Mouse (Mus musculus) left cerebral cortex, postnatal 25 days (tissue): ENCODE measurements around the gene Afdn. TPM values are rescaled to one million over a fixed set of nuclear protein-coding genes. Genes with fewer than 3 reads are reported as not detected.

Source experiments
- DNase-seq, 2 experiments: peaks; one replicate each; pipeline ENCODE4 v3.0.0; 2022; ENCODE audit warnings: low spot score in 2 of 2, mixed read lengths in 1 of 2
- intact Hi-C: fragments of 180-260 bp; cut with DNase I; formaldehyde crosslinking; loops from one replicate; pipeline ENCODE4 v1.15.1; 2025
- total RNA-seq, 2 experiments: library from RNA; stranded (reverse); gene quantifications; 2 replicates each; pipeline ENCODE4 v1.2.3; 2021

Afdn gene
- total RNA-seq, 2 experiments from 2014 or later, result 117 TPM

- intact Hi-C loops, result no loop called here
- DNase-seq, result peak in 1 of 2 experiments; percentile 61
Measured at GRCm38 (mm10) chr17:13737336-13737735, 23.0 kb upstream of the Afdn start.

- intact Hi-C loops, result no loop called here
- DNase-seq, result no peak
Measured at GRCm38 (mm10) chr17:13738121-13738776, 22.1 kb upstream of the Afdn start.

GRCm38 (mm10) chr17:13738916-13739315, 21.4 kb upstream of the Afdn start:
- intact Hi-C loops, result no loop called here
- no peak for DNase-seq

- intact Hi-C loops, result no loop called here
- DNase-seq, result no peak
Measured at GRCm38 (mm10) chr17:13739981-13740380, 20.4 kb upstream of the Afdn start.

- no peak for DNase-seq
- intact Hi-C loops, result no loop called here
Measured at GRCm38 (mm10) chr17:13740796-13741195, 19.5 kb upstream of the Afdn start.

- intact Hi-C loops, result no loop called here
Measured at GRCm38 (mm10) chr17:13741611-13742010, 18.7 kb upstream of the Afdn start.

GRCm38 (mm10) chr17:13742334-13742733, 18.0 kb upstream of the Afdn start:
- no peak for DNase-seq
- intact Hi-C loops, result no loop called here

More at GRCm38 (mm10) chr17:13741611-13742010, 18.7 kb upstream of the Afdn start:
- DNase-seq, result no peak

- peak in 1 of 2 experiments; percentile 14 for DNase-seq
- intact Hi-C loops, result no loop called here
Measured at GRCm38 (mm10) chr17:13742941-13743708, 17.2 kb upstream of the Afdn start.

- no peak for DNase-seq
- intact Hi-C loops, result no loop called here
Measured at GRCm38 (mm10) chr17:13743709-13744079, 16.6 kb upstream of the Afdn start.

GRCm38 (mm10) chr17:13744219-13744618, 16.1 kb upstream of the Afdn start:
- intact Hi-C loops, result no loop called here
- no peak for DNase-seq

- no peak for DNase-seq
- intact Hi-C loops, result no loop called here
Measured at GRCm38 (mm10) chr17:13744824-13745223, 15.5 kb upstream of the Afdn start.

- no peak for DNase-seq
- intact Hi-C loops, result no loop called here
Measured at GRCm38 (mm10) chr17:13745373-13745772, 15.0 kb upstream of the Afdn start.

- intact Hi-C loops, result no loop called here
- DNase-seq, result no peak
Measured at GRCm38 (mm10) chr17:13746330-13746729, 14.0 kb upstream of the Afdn start.

- DNase-seq, result no peak
- intact Hi-C loops, result no loop called here
Measured at GRCm38 (mm10) chr17:13747681-13748080, 12.7 kb upstream of the Afdn start.

GRCm38 (mm10) chr17:13749027-13749426, 11.3 kb upstream of the Afdn start:
- no peak for DNase-seq
- intact Hi-C loops, result no loop called here

- no peak for DNase-seq
- intact Hi-C loops, result no loop called here
Measured at GRCm38 (mm10) chr17:13753918-13754317, 6.4 kb upstream of the Afdn start.

GRCm38 (mm10) chr17:13754940-13755339, 5.4 kb upstream of the Afdn start:
- intact Hi-C loops, result no loop called here

GRCm38 (mm10) chr17:13758586-13758985, 1.8 kb upstream of the Afdn start:
- DNase-seq, result no peak
- intact Hi-C loops, result no loop called here

More at GRCm38 (mm10) chr17:13754940-13755339, 5.4 kb upstream of the Afdn start:
- no peak for DNase-seq

GRCm38 (mm10) chr17:13759156-13759852, 1.0 kb upstream of the Afdn start:
- intact Hi-C loops, result no loop called here
- peak in 1 of 2 experiments; percentile 50 for DNase-seq

GRCm38 (mm10) chr17:13760675-13761178, 388 bp downstream of the Afdn start:
- DNase-seq, result no peak
- intact Hi-C loops, result loop anchor here (5.0 kb wide), 1 partner anchor 83 kb away; no protein-coding TSS in a partner anchor
